Mouse (Mus musculus): ENCODE measurements around the gene Iapp. TPM values are rescaled to one million over a fixed set of nuclear protein-coding genes. Genes with fewer than 3 reads are reported as not detected.
"Not testable (repeated sequence)": the region's sequence is repeated elsewhere in the genome, so short reads cannot be mapped to it uniquely, and the experiment has no call there.

The Iapp gene
- polyA plus RNA-seq (2014; fragmentation: Nextera tagmentation; extraction: Ambion mirVana): not detected in 2 replicates

- H3K36me3 ChIP-seq (ENCODE audit: control insufficient read depth, insufficient read depth, low read length): no peaks in the 10 kb centered on the region
- no peaks in the 10 kb centered on the region for H3K27me3 ChIP-seq (ENCODE audit: control insufficient read depth, insufficient read depth, low read length)
- no peak for ATAC-seq (ENCODE audit: insufficient number of reproducible peaks, insufficient read depth, low FRiP score, low read depth)
- no peak within 1 kb of the TSS for H3K4me3 ChIP-seq (ENCODE audit: control insufficient read depth in 1 of 2, insufficient read depth in 1 of 2, low read depth in 1 of 2, low read length in 2 of 2)
- no peak within 1 kb of the TSS for H3K9ac ChIP-seq (ENCODE audit: low read length)
- H3K27ac ChIP-seq (replicated peaks in 1 of 2; ENCODE audit: control insufficient read depth in 1 of 2, insufficient read depth in 1 of 2, low read depth in 2 of 2, low read length in 2 of 2): no peak within 1 kb of the TSS
- H3K4me2 ChIP-seq (ENCODE audit: low read length): no peak within 1 kb of the TSS
- no peaks in the 10 kb centered on the region for H3K9me3 ChIP-seq (ENCODE audit: control insufficient read depth, low read length)
- no peaks in the 10 kb centered on the region for H3K4me1 ChIP-seq (ENCODE audit: control insufficient read depth in 2 of 2, insufficient read depth in 2 of 2, low read length in 2 of 2)
- WGBS: 63% methylated on average over 4 of the region's 4 CpGs
These were observed at the start of gene Iapp for GRCm38 (mm10) chr6:142298098-142298497. TSS of gene Iapp (plus strand) at chr6:142298423.

- 88% methylated on average over 1 of the region's 1 CpGs for WGBS
- not testable (repeated sequence) for H3K27ac ChIP-seq (replicated peaks in 1 of 2; ENCODE audit: control insufficient read depth in 1 of 2, insufficient read depth in 1 of 2, low read depth in 2 of 2, low read length in 2 of 2); H3K9me3 ChIP-seq (ENCODE audit: control insufficient read depth, low read length); H3K4me2 ChIP-seq (ENCODE audit: low read length); H3K4me3 ChIP-seq (ENCODE audit: control insufficient read depth in 1 of 2, insufficient read depth in 1 of 2, low read depth in 1 of 2, low read length in 2 of 2); H3K9ac ChIP-seq (ENCODE audit: low read length); ATAC-seq (ENCODE audit: insufficient number of reproducible peaks, insufficient read depth, low FRiP score, low read depth); H3K36me3 ChIP-seq (ENCODE audit: control insufficient read depth, insufficient read depth, low read length); H3K27me3 ChIP-seq (ENCODE audit: control insufficient read depth, insufficient read depth, low read length); H3K4me1 ChIP-seq (ENCODE audit: control insufficient read depth in 2 of 2, insufficient read depth in 2 of 2, low read length in 2 of 2)
These were observed 47.4 kb upstream of the Iapp start for GRCm38 (mm10) chr6:142250738-142251307.

GRCm38 (mm10) chr6:142275721-142276442 lies 22.3 kb upstream of the Iapp start:
- Histone ChIP-seq H3K27me3 (ENCODE audit: control insufficient read depth, insufficient read depth, low read length) (no peaks in the 10 kb centered on the region), H3K4me2 (ENCODE audit: low read length) (no peak overlapping the region), H3K27ac (replicated peaks in 1 of 2; ENCODE audit: control insufficient read depth in 1 of 2, insufficient read depth in 1 of 2, low read depth in 2 of 2, low read length in 2 of 2) (no peak overlapping the region), H3K4me3 (ENCODE audit: control insufficient read depth in 1 of 2, insufficient read depth in 1 of 2, low read depth in 1 of 2, low read length in 2 of 2) (no peak overlapping the region), H3K9me3 (ENCODE audit: control insufficient read depth, low read length) (no peaks in the 10 kb centered on the region), H3K36me3 (ENCODE audit: control insufficient read depth, insufficient read depth, low read length) (no peaks in the 10 kb centered on the region), H3K9ac (ENCODE audit: low read length) (no peak overlapping the region), H3K4me1 (ENCODE audit: control insufficient read depth in 2 of 2, insufficient read depth in 2 of 2, low read length in 2 of 2) (no peaks in the 10 kb centered on the region)
- 27% methylated on average over 4 of the region's 4 CpGs for WGBS
- no peak for ATAC-seq (ENCODE audit: insufficient number of reproducible peaks, insufficient read depth, low FRiP score, low read depth)

- Histone ChIP-seq H3K9ac (ENCODE audit: low read length) (no peak overlapping the region), H3K27ac (replicated peaks in 1 of 2; ENCODE audit: control insufficient read depth in 1 of 2, insufficient read depth in 1 of 2, low read depth in 2 of 2, low read length in 2 of 2) (no peak overlapping the region), H3K9me3 (ENCODE audit: control insufficient read depth, low read length) (no peaks in the 10 kb centered on the region), H3K4me2 (ENCODE audit: low read length) (no peak overlapping the region), H3K27me3 (ENCODE audit: control insufficient read depth, insufficient read depth, low read length) (no peaks in the 10 kb centered on the region), H3K4me1 (ENCODE audit: control insufficient read depth in 2 of 2, insufficient read depth in 2 of 2, low read length in 2 of 2) (no peaks in the 10 kb centered on the region), H3K4me3 (ENCODE audit: control insufficient read depth in 1 of 2, insufficient read depth in 1 of 2, low read depth in 1 of 2, low read length in 2 of 2) (no peak overlapping the region), H3K36me3 (ENCODE audit: control insufficient read depth, insufficient read depth, low read length) (no peaks in the 10 kb centered on the region)
- no peak for ATAC-seq (ENCODE audit: insufficient number of reproducible peaks, insufficient read depth, low FRiP score, low read depth)
- WGBS: 76% methylated on average over 12 of the region's 12 CpGs
These were observed 8.7 kb upstream of the Iapp start for GRCm38 (mm10) chr6:142289413-142290118.

- no peaks in the 10 kb centered on the region for H3K27me3 ChIP-seq (ENCODE audit: control insufficient read depth, insufficient read depth, low read length)
- H3K4me1 ChIP-seq (ENCODE audit: control insufficient read depth in 2 of 2, insufficient read depth in 2 of 2, low read length in 2 of 2): no peaks in the 10 kb centered on the region
- H3K27ac ChIP-seq (replicated peaks in 1 of 2; ENCODE audit: control insufficient read depth in 1 of 2, insufficient read depth in 1 of 2, low read depth in 2 of 2, low read length in 2 of 2): no peak overlapping the region
- peaks cover 9% of the 10 kb centered on the region for H3K9me3 ChIP-seq (ENCODE audit: control insufficient read depth, low read length)
- H3K36me3 ChIP-seq (ENCODE audit: control insufficient read depth, insufficient read depth, low read length): no peaks in the 10 kb centered on the region
- H3K4me2 ChIP-seq (ENCODE audit: low read length): no peak overlapping the region
- no peak overlapping the region for H3K4me3 ChIP-seq (ENCODE audit: control insufficient read depth in 1 of 2, insufficient read depth in 1 of 2, low read depth in 1 of 2, low read length in 2 of 2)
- no peak overlapping the region for H3K9ac ChIP-seq (ENCODE audit: low read length)
- ATAC-seq (ENCODE audit: insufficient number of reproducible peaks, insufficient read depth, low FRiP score, low read depth): no peak
These were observed 6.9 kb downstream of the Iapp start for GRCm38 (mm10) chr6:142305076-142305475.

GRCm38 (mm10) chr6:142314285-142314684 lies 16.1 kb downstream of the Iapp start:
- Histone ChIP-seq H3K27me3 (ENCODE audit: control insufficient read depth, insufficient read depth, low read length) (no peaks in the 10 kb centered on the region), H3K4me3 (ENCODE audit: control insufficient read depth in 1 of 2, insufficient read depth in 1 of 2, low read depth in 1 of 2, low read length in 2 of 2) (no peak overlapping the region), H3K27ac (replicated peaks in 1 of 2; ENCODE audit: control insufficient read depth in 1 of 2, insufficient read depth in 1 of 2, low read depth in 2 of 2, low read length in 2 of 2) (no peak overlapping the region), H3K4me2 (ENCODE audit: low read length) (no peak overlapping the region), H3K36me3 (ENCODE audit: control insufficient read depth, insufficient read depth, low read length) (no peaks in the 10 kb centered on the region), H3K9me3 (ENCODE audit: control insufficient read depth, low read length) (peaks cover 4% of the 10 kb centered on the region), H3K9ac (ENCODE audit: low read length) (no peak overlapping the region), H3K4me1 (ENCODE audit: control insufficient read depth in 2 of 2, insufficient read depth in 2 of 2, low read length in 2 of 2) (no peaks in the 10 kb centered on the region)
- 65% methylated on average over 5 of the region's 5 CpGs for WGBS
- no peak for ATAC-seq (ENCODE audit: insufficient number of reproducible peaks, insufficient read depth, low FRiP score, low read depth)

GRCm38 (mm10) chr6:142317106-142317505 lies 18.9 kb downstream of the Iapp start:
- ATAC-seq (ENCODE audit: insufficient number of reproducible peaks, insufficient read depth, low FRiP score, low read depth): no peak
- Histone ChIP-seq H3K9me3 (ENCODE audit: control insufficient read depth, low read length) (no peaks in the 10 kb centered on the region), H3K4me2 (ENCODE audit: low read length) (no peak overlapping the region), H3K4me3 (ENCODE audit: control insufficient read depth in 1 of 2, insufficient read depth in 1 of 2, low read depth in 1 of 2, low read length in 2 of 2) (no peak overlapping the region), H3K27ac (replicated peaks in 1 of 2; ENCODE audit: control insufficient read depth in 1 of 2, insufficient read depth in 1 of 2, low read depth in 2 of 2, low read length in 2 of 2) (no peak overlapping the region), H3K9ac (ENCODE audit: low read length) (no peak overlapping the region), H3K4me1 (ENCODE audit: control insufficient read depth in 2 of 2, insufficient read depth in 2 of 2, low read length in 2 of 2) (no peaks in the 10 kb centered on the region), H3K27me3 (ENCODE audit: control insufficient read depth, insufficient read depth, low read length) (no peaks in the 10 kb centered on the region), H3K36me3 (ENCODE audit: control insufficient read depth, insufficient read depth, low read length) (no peaks in the 10 kb centered on the region)
